Mouse (Mus musculus): Measurements from ENCODE around the gene Ganab.
"Not testable (repeated sequence)": the region's sequence is repeated elsewhere in the genome, so short reads cannot be mapped to it uniquely, and the experiment has no call there.

Ganab gene

GRCm38 (mm10) chr19:8888511-8889385 is 9.1 kb upstream of the Ganab start, which contains the start of the genes 1810009A15Rik and Gm49416:
Gene 1810009A15Rik, plus strand, starts transcription at chr19:8888853.
Gene Gm49416, plus strand, starts transcription at chr19:8888926.
- peak; percentile 94 to 97 for DNase-seq (ENCODE audit: low spot score in 2 of 2)

- DNase-seq (ENCODE audit: low spot score in 2 of 2): peak; percentile 78 to 85
These were observed 4.8 kb upstream of the Ganab start, which contains the start of gene Ints5 for GRCm38 (mm10) chr19:8892829-8893766. Gene Ints5, plus strand, starts transcription at chr19:8893005.

DNA sequence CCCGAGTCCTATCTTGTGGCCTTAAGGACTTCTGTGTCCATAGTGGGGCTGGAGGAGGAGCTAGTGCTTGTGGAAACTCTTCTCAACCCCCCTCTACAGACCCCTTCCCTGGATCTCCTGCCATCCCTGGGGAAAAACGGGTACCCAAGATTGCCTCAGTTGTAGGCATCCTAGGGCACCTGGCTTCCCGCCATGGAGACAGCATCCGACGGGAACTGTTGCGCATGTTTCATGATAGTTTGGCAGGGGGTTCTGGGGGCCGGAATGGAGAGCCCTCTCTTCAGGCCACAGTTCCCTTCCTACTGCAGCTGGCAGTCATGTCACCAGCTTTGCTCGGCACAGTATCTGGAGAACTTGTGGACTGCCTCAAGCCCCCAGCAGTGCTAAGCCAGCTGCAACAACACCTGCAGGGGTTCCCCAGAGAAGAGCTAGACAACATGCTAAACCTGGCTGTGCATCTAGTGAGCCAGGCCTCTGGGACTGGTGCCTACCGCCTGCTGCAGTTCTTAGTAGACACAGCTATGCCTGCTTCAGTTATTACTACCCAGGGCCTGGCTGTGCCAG is 2.4 kb upstream of the Ganab start:
- DNase-seq (ENCODE audit: low spot score in 2 of 2): no peak

DNA sequence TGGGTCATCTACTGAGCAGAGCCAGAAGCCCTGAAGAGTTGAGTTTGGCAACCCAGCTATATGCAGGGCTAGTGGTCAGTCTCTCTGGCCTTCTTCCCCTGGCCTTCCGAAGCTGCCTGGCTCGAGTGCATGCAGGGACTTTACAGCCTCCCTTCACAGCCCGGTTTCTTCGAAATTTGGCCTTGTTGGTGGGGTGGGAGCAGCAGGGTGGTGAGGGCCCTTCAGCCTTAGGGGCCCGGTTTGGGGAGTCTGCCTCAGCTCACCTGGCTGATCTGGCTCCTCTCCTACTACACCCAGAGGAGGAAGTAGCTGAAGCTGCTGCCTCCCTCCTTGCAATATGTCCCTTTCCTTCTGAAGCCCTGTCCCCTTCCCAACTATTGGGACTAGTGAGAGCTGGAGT is 1.6 kb upstream of the Ganab start:
- not testable (repeated sequence) for DNase-seq (ENCODE audit: low spot score in 2 of 2)

GRCm38 (mm10) chr19:8897211-8897864 is 533 bp upstream of the Ganab start:
- not testable (repeated sequence) for DNase-seq (ENCODE audit: low spot score in 2 of 2)

- DNase-seq (ENCODE audit: low spot score in 2 of 2): no peak
These were observed 705 bp downstream of the Ganab start for GRCm38 (mm10) chr19:8898576-8898975.

GRCm38 (mm10) chr19:8899079-8899478 is 1.2 kb downstream of the Ganab start:
- no peak for DNase-seq (ENCODE audit: low spot score in 2 of 2)

GRCm38 (mm10) chr19:8903412-8903811 is 5.5 kb downstream of the Ganab start:
- DNase-seq (ENCODE audit: low spot score in 2 of 2): no peak

DNA sequence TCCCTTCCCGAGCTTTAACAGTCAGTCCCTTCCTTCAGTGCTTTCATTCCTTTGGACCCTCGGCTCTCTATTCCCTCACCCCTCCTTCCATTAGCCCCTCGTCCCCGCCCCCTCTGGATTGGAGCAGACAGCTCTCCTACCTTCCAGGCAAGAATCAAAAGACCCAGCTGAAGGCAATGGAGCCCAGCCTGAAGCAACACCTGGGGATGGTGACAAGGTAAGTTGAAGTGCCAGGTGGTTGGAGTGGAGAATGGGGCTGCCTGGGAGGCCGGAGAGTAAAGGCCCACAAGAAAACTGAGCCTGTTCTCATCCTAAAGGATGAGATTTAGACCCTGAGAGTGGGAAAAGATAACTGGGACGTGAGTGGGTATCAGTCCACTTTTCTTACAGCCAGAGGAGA is 10.7 kb downstream of the Ganab start:
- DNase-seq (ENCODE audit: low spot score in 2 of 2): no peak

- no peak for DNase-seq (ENCODE audit: low spot score in 2 of 2)
These were observed 13.9 kb downstream of the Ganab start for GRCm38 (mm10) chr19:8911810-8912209.

DNA sequence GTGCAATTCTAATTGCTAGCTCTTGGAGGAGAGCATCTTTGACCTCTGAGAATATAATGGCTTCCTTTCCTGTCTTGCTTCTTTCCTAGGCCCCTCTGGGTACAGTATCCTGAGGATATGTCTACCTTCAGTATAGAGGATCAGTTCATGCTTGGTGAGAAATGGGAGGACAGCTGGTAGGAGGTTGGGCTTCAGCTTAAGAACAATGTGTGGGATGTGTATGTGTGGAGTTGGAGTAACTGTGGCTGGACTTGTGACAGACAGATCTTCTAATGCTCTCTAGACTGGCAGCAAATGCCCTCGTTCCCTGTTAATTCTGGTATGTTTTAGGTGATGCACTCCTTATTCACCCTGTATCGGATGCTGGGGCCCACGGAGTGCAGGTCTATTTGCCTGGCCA is 16.3 kb downstream of the Ganab start:
- no peak for DNase-seq (ENCODE audit: low spot score in 2 of 2)

DNA sequence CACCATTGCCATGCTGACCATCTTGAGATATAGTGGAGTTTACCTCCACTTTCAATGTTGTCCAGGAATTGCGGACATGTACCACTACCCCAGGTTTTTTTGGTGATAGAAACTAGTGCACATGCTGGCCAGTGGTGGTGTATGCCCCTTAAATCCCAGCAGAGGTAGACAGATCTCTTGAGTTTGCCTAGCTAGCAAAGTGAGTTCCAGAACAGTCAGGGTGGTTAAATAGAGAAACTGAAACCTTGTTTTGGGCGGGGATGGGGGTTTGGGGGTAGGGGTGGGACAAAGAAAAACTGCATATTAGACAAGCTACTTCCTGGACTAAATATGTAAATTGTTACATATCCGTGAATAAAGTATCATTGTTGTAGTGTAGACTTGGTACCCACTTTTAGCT is 21.1 kb downstream of the Ganab start:
- no peak for DNase-seq (ENCODE audit: low spot score in 2 of 2)

- DNase-seq (ENCODE audit: low spot score in 2 of 2): no peak
These were observed 21.8 kb downstream of the Ganab start for GRCm38 (mm10) chr19:8919684-8920072.

DNA sequence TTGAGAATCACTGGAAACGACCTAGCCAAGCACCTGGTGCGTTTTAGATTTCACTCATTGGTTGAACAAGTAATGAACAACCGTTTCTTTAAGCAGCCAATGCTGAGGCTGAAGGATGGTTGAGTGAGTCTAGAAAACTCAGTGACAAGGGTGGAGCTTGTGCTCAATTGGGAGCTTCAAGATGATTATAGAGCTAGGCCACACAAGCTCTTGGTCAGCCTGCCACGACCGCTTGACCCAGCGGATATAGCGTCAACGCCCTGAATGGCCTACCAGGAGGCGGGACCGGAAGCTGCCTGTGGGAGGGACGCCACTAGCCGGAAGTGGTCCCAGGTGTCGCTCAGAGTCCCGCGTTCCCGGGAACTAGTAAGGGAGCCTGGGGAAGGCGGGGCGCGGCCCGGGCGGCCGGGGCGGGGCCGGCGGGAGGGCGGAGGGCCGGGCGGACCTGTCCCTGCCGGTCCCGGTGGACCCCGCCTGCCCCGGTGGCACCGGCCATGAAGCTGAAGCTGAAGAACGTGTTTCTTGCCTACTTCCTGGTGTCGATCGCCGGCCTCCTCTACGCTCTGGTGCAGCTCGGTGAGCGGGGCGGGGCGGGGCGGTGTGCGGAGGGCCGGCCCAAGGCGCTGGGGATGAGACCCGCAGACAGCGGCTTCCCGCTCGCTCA is 22.3 kb downstream of the Ganab start, which contains the start of gene B3gat3:
Gene B3gat3, plus strand, starts transcription at position 302 of the 664 bp plus-strand sequence.
- peak; percentile 87 to 90 for DNase-seq (ENCODE audit: low spot score in 2 of 2)

DNA sequence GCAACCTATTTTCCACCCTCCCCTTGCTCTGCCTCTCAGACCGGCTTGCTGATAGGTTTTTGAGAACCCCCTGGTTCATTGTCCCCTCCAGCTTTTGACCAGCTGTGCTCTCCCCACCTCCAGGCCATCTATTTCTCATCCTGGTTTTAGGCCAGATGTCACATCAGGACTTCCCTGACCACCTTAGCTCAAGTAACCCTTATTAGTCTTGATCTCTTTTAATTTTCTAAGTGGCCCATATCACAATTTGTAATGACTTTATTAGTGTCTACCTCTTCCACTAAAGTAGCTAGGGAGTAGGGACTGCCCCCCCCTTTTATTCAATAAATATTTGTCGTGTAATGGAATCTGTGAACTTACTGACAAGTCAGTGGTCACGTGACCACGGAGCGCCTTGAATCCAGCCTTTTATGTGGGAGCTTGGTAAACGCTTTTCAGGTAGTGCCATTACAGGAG is 23.0 kb downstream of the Ganab start:
- no peak for DNase-seq (ENCODE audit: low spot score in 2 of 2)

DNA sequence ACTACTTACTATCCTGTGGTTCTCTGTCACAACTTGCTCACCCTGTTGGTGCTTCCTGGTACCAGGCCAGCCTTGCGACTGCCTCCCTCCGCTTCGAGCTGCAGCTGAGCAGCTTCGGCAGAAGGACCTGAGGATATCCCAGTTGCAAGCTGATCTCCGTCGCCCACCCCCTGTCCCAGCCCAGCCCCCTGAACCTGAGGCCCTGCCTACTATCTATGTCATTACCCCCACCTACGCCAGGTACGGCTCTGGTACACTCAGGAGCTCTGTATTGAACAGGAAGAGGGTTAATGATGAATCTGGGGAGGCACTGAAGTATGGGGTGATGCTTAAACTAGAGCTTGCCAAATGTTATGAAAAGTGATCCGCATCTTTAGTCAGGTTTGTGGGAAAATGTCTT is 23.9 kb downstream of the Ganab start:
- DNase-seq (ENCODE audit: low spot score in 2 of 2): no peak

- peak; percentile 57 to 63 for DNase-seq (ENCODE audit: low spot score in 2 of 2)
These were observed 28.9 kb downstream of the Ganab start for GRCm38 (mm10) chr19:8926766-8927165.

DNA sequence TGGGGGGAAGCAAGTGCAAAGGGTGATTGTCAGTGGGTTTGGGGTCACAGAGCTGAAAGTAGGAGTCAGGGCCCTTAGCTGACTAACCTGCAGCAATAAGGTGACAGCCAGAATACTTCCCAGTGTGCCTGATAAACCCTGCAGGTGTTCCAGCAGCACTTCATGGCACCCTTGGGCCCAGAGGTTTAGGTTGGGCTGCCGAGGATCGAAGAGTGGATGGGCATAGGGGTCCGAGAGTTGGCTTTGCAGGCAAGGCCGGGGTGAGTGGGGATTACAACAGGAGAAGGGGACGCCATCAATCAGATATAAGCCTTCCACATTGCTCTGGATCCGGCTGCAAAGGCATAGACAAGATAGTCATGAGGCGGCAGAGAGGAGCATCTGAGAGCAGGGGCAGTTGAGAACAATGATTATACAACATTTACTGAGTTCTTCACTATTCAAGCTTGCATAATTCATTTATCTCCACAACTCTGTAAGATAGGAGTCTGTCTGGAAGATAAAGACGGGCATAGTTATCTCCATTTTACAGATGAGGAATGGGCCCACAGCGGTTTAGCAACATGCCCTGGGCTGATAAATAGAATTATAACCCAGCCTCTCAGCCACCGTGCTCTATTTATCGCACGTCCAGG is 30.1 kb downstream of the Ganab start:
- DNase-seq (ENCODE audit: low spot score in 2 of 2): no peak

DNA sequence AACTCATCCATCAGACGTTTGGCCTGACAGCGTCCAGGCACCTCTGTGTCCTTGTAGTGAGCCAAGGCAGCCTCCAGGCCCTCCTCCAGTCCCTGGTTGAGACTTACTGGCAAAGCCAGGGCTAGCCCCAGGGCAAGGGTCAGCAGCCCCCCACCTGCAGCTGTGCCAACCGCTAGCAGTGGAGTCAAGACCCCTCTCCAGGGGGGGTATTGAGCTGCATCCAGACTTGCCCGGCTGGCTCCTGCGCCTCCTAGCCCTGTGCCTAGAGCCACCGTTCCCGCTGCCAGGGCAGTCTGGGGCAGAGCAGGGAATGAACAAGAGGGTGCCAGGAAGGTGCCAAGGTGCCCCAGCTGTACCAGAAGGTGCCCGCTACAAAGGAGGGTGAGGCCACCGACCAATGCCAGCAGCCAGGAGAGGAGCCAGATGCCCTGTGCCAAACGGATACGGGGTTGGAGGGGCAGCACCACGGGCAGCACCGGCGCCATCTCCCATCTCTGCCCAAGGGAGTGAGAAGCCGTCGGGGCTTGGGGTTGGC is 30.9 kb downstream of the Ganab start:
- peak in 1 of 2 experiments; percentile 25 for DNase-seq (ENCODE audit: low spot score in 2 of 2)

Measured in spleen, postnatal 36 days (tissue).